Mouse (Mus musculus): ENCODE measurements around the gene Ackr2. TPM values are rescaled to one million over a fixed set of nuclear protein-coding genes. Genes with fewer than 3 reads are reported as not detected.

The Ackr2 gene
- polyA plus RNA-seq, 1 experiment from 2014 or later, result 2.2 TPM

DNA sequence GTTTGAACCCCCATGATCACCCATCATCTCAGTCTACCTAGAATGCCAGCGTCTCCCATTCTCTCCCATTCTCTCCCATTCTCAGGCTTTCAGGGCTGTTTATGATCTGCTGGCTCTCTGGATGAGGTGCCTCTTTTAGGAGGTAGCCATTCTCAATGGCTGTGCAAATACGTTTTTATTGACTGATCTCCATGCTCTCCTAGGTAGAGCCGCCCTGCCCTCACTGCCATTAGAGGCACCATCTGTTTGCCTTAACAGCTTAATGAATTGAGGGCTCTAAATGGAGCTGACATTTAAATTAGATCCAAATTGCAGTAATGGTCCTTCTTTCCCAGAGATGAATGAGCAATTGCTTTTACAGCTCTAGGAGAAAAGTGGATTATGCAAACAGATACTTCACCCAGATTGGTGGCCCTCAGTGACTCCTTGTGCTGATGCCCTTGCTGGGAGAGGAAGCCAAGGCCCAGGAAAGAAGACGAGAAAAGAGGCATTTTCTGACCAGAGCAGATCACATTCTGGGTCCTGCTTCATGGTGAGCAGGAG is 28.1 kb upstream of the Ackr2 start:
- no peak overlapping the region for H3K4me2 ChIP-seq (replicated peaks)
- H3K4me3 ChIP-seq (replicated peaks), result no peak overlapping the region
- no peaks in the 10 kb centered on the region for H3K9me3 ChIP-seq
- no peaks in the 10 kb centered on the region for H3K36me3 ChIP-seq
- H3K27ac ChIP-seq, result 0 out of 2 replicates have a peak overlapping the region, but pooled peaks have one; percentile 10
- no peak for ATAC-seq
- H3K27me3 ChIP-seq, result no peaks in the 10 kb centered on the region
- peaks cover 3% of the 10 kb centered on the region; the same call in 1 of the 2 replicates for H3K4me1 ChIP-seq (replicated peaks)
- no peak overlapping the region for H3K9ac ChIP-seq (replicated peaks)
- 58% methylated on average over 4 of the region's 4 CpGs for WGBS

DNA sequence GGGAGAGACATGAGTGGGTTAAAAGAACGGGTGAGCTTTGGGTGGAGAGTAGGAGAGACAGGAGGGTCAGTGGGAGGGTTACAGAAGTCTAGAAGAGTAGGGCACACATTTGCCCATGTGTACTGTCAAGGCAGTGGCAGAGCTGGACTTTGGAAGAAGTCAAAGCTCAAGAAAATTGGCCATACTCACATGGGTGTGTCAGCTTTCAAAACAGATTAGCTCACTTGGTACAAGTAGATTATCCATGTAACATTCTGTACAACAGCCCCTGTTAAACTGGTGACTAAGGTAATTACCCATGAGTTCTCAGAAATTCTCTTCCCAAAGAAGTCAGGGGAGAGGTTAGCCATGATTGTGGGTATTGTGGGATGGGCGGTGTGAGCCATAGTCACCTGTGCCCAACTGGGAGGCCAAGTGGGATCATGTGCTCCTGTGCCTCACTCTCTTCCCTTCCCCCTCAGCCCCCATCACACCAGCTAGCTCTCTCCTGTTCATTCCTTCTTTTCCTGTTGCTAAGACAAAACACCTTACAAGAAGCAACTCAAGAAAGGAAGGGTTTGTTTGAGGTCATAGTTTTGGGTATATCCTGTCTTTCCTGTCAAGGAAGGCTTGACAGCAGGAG is 26.0 kb upstream of the Ackr2 start:
- 89% methylated on average over 2 of the region's 2 CpGs for WGBS
- H3K9ac ChIP-seq (replicated peaks), result no peak overlapping the region
- H3K9me3 ChIP-seq, result no peaks in the 10 kb centered on the region
- H3K4me1 ChIP-seq (replicated peaks), result no peaks in the 10 kb centered on the region
- H3K36me3 ChIP-seq, result no peaks in the 10 kb centered on the region
- no peak overlapping the region for H3K4me3 ChIP-seq (replicated peaks)
- no peak overlapping the region for H3K4me2 ChIP-seq (replicated peaks)
- no peaks in the 10 kb centered on the region for H3K27me3 ChIP-seq
- no peak for ATAC-seq
- no peak overlapping the region for H3K27ac ChIP-seq

GRCm38 (mm10) chr9:121873578-121873977 is 24.6 kb upstream of the Ackr2 start:
- Histone ChIP-seq H3K9me3 (no peaks in the 10 kb centered on the region), H3K9ac (replicated peaks) (no peak overlapping the region), H3K27me3 (0 out of 2 replicates have a peak, but pooled peaks cover 3% of the 10 kb centered on the region), H3K27ac (no peak overlapping the region), H3K4me3 (replicated peaks) (no peak overlapping the region), H3K4me1 (replicated peaks) (no peaks in the 10 kb centered on the region), H3K36me3 (no peaks in the 10 kb centered on the region), H3K4me2 (replicated peaks) (no peak overlapping the region)
- no peak for ATAC-seq

DNA sequence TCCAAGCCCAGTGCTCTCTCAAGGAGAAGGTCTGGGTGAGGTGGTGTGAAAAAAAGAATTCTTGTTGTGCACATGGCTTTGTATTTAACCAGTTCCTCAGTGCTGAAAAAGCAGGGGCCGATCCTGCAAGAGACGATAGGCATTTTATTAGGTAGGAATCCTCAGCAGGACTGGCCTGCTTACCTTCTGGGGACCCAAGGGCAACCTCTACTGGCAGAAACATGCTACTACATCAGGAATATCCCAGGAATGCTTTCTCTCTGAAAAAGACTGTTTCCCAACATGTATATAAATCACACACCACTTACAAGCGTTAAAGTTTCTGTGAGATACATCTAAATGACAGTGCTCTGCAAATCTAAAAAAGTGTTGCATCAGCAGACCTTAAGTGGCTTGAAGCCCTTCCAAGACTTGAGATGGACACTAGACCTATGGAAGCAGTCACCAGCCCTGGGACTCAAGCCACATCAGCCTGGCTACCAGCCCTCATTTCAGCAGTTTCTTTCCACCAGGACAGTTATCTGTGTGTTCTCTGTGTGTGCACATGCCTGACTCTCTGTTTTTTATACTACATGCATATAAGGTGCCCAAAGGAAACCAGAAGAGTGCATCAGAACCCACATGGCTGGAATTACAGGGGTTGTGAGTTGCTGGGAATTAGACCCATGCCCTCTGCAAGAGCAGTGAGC is 21.0 kb upstream of the Ackr2 start:
- Histone ChIP-seq H3K27ac (no peak overlapping the region), H3K4me2 (replicated peaks) (no peak overlapping the region), H3K4me1 (replicated peaks) (peaks cover 5% of the 10 kb centered on the region; the same call in 1 of the 2 replicates), H3K27me3 (0 out of 2 replicates have a peak, but pooled peaks cover 4% of the 10 kb centered on the region), H3K9ac (replicated peaks) (no peak overlapping the region), H3K9me3 (no peaks in the 10 kb centered on the region), H3K36me3 (no peaks in the 10 kb centered on the region), H3K4me3 (replicated peaks) (no peak overlapping the region)
- WGBS, result 23% methylated on average over 3 of the region's 3 CpGs
- no peak for ATAC-seq

DNA sequence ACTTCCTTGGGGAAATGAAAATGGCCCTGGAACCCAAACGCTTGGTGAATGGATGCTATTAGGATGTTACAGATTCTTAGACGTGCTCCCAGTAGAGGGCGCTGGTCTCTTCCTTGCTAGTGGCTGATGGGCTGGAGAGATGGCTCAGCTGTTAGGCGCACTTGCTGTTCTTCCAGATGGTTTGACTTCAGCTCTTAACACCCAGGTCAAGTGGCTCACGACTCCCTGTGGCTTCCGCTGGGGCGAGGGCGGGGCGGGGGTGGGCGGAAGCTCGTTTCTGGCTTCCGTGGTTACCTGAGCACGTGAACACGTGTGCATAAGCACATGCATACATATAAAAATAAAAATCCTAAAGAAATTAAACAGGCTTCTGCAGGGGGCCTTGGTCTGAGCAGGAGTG is 17.3 kb upstream of the Ackr2 start:
- Histone ChIP-seq H3K9ac (replicated peaks) (no peak overlapping the region), H3K9me3 (no peaks in the 10 kb centered on the region), H3K4me3 (replicated peaks) (no peak overlapping the region), H3K4me2 (replicated peaks) (peak overlapping the region; percentile 36), H3K27ac (no peak overlapping the region), H3K27me3 (0 out of 2 replicates have a peak, but pooled peaks cover 4% of the 10 kb centered on the region), H3K4me1 (replicated peaks) (peaks cover 5% of the 10 kb centered on the region; the same call in 1 of the 2 replicates), H3K36me3 (no peaks in the 10 kb centered on the region)
- ATAC-seq, result no peak
- 23% methylated on average over 14 of the region's 14 CpGs for WGBS

DNA sequence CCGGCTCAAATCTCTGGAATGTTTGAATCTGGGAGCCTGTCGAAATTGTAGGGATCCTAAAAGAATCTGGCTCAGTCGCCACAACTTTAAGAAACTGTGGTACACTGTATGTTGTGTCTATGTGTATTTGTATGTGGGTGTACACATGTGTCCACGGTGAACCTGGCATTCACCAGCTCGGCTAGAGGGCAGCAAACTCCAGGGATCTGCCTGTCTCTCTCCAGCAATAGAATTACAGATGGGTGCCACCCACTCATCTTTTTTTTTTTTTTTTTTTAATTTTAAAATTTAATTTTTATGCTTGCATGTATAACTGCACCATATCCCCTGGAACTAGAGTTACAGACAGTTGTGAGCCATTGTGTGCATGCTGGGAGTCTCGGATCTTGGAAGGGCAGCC is 16.9 kb upstream of the Ackr2 start:
- Histone ChIP-seq H3K36me3 (no peaks in the 10 kb centered on the region), H3K4me3 (replicated peaks) (no peak overlapping the region), H3K27me3 (0 out of 2 replicates have a peak, but pooled peaks cover 4% of the 10 kb centered on the region), H3K9ac (replicated peaks) (no peak overlapping the region), H3K9me3 (no peaks in the 10 kb centered on the region), H3K4me2 (replicated peaks) (no peak overlapping the region), H3K4me1 (replicated peaks) (peaks cover 5% of the 10 kb centered on the region; the same call in 1 of the 2 replicates), H3K27ac (no peak overlapping the region)
- no peak for ATAC-seq
- 82% methylated on average over 6 of the region's 6 CpGs for WGBS

DNA sequence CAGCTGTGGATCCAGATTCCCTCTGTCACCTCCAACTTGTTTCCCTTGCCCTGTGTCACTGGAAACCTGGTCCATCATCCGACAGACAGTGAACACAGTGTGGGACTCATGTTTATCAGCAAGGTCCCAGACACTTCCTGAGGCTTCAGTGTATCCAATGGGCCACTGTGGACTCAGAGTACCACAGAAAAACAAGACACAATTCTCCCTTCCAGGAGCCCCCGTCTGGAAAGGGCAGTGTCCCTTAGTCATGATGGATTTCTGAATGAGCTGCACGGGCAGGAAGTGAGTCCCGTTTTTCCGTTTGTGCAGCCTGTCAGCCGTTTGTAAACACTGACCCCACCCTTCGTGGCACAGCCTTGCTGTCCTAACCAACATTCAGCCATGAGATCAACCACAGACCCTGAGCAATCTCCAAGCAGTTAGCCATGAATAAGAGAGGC is 16.1 kb upstream of the Ackr2 start:
- no peaks in the 10 kb centered on the region for H3K9me3 ChIP-seq
- 81% methylated on average over 7 of the region's 7 CpGs for whole genome bisulfite sequencing
- H3K4me1 ChIP-seq (replicated peaks), result peaks cover 5% of the 10 kb centered on the region; the same call in 1 of the 2 replicates
- H3K4me2 ChIP-seq (replicated peaks), result no peak overlapping the region
- H3K9ac ChIP-seq (replicated peaks), result no peak overlapping the region
- 0 out of 2 replicates have a peak, but pooled peaks cover 4% of the 10 kb centered on the region for H3K27me3 ChIP-seq
- no peak overlapping the region for H3K4me3 ChIP-seq (replicated peaks)
- H3K36me3 ChIP-seq, result no peaks in the 10 kb centered on the region
- no peak overlapping the region for H3K27ac ChIP-seq
- ATAC-seq, result no peak

- 79% methylated on average over 4 of the region's 4 CpGs for WGBS
Measured at GRCm38 (mm10) chr9:121889927-121890440, 8.2 kb upstream of the Ackr2 start.

GRCm38 (mm10) chr9:121890441-121890941 is 7.7 kb upstream of the Ackr2 start:
- H3K9ac ChIP-seq (replicated peaks), result no peak overlapping the region
- no peak overlapping the region for H3K4me2 ChIP-seq (replicated peaks)
- 46% methylated on average over 18 of the region's 18 CpGs for WGBS

More at GRCm38 (mm10) chr9:121889927-121890440, 8.2 kb upstream of the Ackr2 start:
- Histone ChIP-seq H3K9ac (replicated peaks) (no peak overlapping the region), H3K9me3 (no peaks in the 10 kb centered on the region), H3K27ac (no peak overlapping the region), H3K4me1 (replicated peaks) (no peaks in the 10 kb centered on the region), H3K4me3 (replicated peaks) (no peak overlapping the region), H3K36me3 (no peaks in the 10 kb centered on the region), H3K4me2 (replicated peaks) (no peak overlapping the region), H3K27me3 (no peaks in the 10 kb centered on the region)
- no peak for ATAC-seq

DNA sequence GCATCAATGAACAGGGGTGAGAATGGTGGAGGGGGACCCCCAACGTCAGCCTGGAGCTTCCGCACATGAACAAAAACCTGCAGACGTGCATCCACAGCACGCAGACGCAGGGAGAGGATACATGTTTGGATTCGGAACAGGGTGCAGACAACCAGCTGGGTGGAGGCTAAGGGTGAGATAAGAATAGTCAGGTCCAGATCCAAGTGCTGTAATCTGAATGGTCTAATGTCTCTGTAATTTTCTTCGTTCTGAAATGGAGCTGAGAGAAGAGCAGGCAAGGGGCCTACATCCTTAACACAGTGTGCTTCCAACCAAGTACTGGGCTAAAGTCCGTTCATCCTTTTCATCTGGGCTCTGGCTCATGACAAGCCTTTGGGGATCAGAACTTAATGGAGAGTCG is 6.9 kb upstream of the Ackr2 start:
- Histone ChIP-seq H3K9me3 (no peaks in the 10 kb centered on the region), H3K36me3 (no peaks in the 10 kb centered on the region), H3K9ac (replicated peaks) (no peak overlapping the region), H3K27ac (no peak overlapping the region), H3K4me3 (replicated peaks) (no peak overlapping the region), H3K4me1 (replicated peaks) (no peaks in the 10 kb centered on the region), H3K27me3 (no peaks in the 10 kb centered on the region), H3K4me2 (replicated peaks) (no peak overlapping the region)
- 89% methylated on average over 9 of the region's 9 CpGs for WGBS
- no peak for ATAC-seq

More at GRCm38 (mm10) chr9:121890441-121890941, 7.7 kb upstream of the Ackr2 start:
- H3K27ac ChIP-seq, result no peak overlapping the region
- H3K27me3 ChIP-seq, result no peaks in the 10 kb centered on the region
- no peaks in the 10 kb centered on the region for H3K36me3 ChIP-seq
- no peak overlapping the region for H3K4me3 ChIP-seq (replicated peaks)
- no peaks in the 10 kb centered on the region for H3K4me1 ChIP-seq (replicated peaks)
- ATAC-seq, result no peak
- no peaks in the 10 kb centered on the region for H3K9me3 ChIP-seq

DNA sequence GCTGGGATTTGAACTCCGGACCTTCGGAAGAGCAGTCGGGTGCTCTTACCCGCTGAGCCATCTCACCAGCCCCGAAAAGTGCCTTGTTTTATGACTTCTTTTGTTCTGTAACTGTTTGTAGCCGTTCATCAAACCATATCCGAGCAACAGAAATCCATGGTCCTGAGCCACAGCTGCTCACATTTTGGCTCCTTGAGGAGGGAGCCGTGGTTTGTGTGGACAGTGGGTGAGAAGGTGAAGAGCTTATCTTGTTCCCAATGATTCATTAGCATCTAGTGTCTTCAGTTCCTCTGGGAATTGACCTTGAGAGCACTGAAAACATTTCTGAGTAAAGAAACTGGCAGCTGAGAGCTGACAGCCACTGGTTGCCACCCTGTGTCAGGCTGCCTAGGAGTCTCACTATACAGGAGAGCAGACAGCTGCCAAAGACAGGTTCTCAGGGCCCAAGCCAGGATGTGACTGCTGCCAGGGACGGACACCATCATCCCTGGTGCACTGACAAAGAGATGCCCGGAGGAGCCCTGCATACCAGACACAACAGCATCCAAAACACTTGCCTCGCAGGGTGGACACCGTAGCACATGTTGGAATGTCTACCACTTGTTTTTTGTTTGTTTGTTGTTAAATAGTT is 6.0 kb upstream of the Ackr2 start:
- no peaks in the 10 kb centered on the region for H3K27me3 ChIP-seq
- no peak overlapping the region for H3K4me2 ChIP-seq (replicated peaks)
- ATAC-seq, result no peak
- no peaks in the 10 kb centered on the region for H3K36me3 ChIP-seq
- H3K9ac ChIP-seq (replicated peaks), result no peak overlapping the region
- H3K4me1 ChIP-seq (replicated peaks), result no peaks in the 10 kb centered on the region
- no peak overlapping the region for H3K4me3 ChIP-seq (replicated peaks)
- no peaks in the 10 kb centered on the region for H3K9me3 ChIP-seq
- WGBS, result 87% methylated on average over 12 of the region's 12 CpGs
- H3K27ac ChIP-seq, result no peak overlapping the region

Measured in midbrain, embryonic 13.5 days (tissue).